Mouse (Mus musculus) spleen, adult 2 months (tissue): ENCODE measurements at regions not wholly inside any gene's neighbourhood (a gene's known extent, or its start where the extent isn't known, plus 50 kb on each side); places are given as distances from the start of the nearest gene placed in this dataset.

Source experiments
- CTCF ChIP-seq: fragments of 200-500 bp; IDR thresholded peaks from 2 replicates; pipeline ENCODE4 v1.5.1; 2011; ENCODE audit warnings: mild to moderate bottlenecking, inconsistent platforms; ENCODE audit not compliant: insufficient read depth, insufficient read length, insufficient replicate concordance; ENCODE audit errors: extremely low read depth
- POLR2A ChIP-seq: fragments of 200-500 bp; IDR thresholded peaks from 2 replicates; pipeline ENCODE4 v1.6.1; 2011; ENCODE audit warnings: low read depth, low read length, inconsistent platforms

- TF ChIP-seq POLR2A, result no peak
- no peak for TF ChIP-seq CTCF
Measured at GRCm38 (mm10) chr5:100259803-100260693, 100.4 kb upstream of the Tmem150c start.
